ENCODE assay signal across 18 mouse cellular contexts in the genomic region with DNA sequence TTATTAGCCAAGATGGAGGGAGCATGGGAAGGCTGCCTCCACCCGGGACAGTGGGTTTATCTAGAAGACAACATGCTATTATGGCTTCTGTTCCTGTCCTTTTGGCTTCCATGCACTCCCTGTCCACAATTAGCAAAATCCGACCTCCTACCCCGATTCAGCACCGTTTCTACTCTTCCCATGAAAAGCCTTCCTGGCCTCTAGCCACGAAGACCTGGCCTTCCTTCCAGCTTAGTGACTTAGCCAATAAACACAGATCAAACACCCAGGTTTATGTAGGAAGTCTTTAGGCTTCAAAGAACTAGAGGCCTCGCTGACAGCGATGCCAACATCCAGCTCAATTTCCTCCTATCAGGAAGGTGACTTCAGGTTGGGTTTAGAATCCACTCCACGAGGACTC.
"Had no signal": no experiment of that assay in that cellular context is flagged by ENCODE, and none has a peak within 500 bp of the region (broad histone marks: within the 10 kb centered on the region; RNA-seq: fewer than 3 reads in every experiment).

No protein-coding gene starts in this region.

- DNase-seq: kidney, adult 2 months; kidney, postnatal 36 days; layer of hippocampus, postnatal 36 days; liver, embryonic 13.5 days; lung, adult 2 months; lung, postnatal 10 days; lung, postnatal 36 days; right cerebral cortex, postnatal 25 days; spleen, adult 18-20 months had no signal

- H3K27me3 ChIP-seq: liver, embryonic 13.5 days; midbrain, embryonic 13.5 days; neural tube, embryonic 13.5 days; stomach, embryonic 15.5 days had no signal

- H3K4me2 ChIP-seq: kidney, embryonic 15.5 days; liver, embryonic 13.5 days; midbrain, embryonic 13.5 days; neural tube, embryonic 13.5 days; stomach, embryonic 15.5 days had no signal

- H3K36me3 ChIP-seq: kidney, embryonic 15.5 days; liver, embryonic 13.5 days; midbrain, embryonic 10.5 days; midbrain, embryonic 13.5 days; neural tube, embryonic 13.5 days; stomach, embryonic 15.5 days had no signal

- ATAC-seq: midbrain, embryonic 13.5 days; midbrain, embryonic 16.5 days had no signal

- H3K9me3 ChIP-seq: kidney, embryonic 15.5 days; liver, embryonic 13.5 days; midbrain, embryonic 10.5 days; neural tube, embryonic 13.5 days; stomach, embryonic 15.5 days had no signal

- H3K9ac ChIP-seq: kidney, embryonic 15.5 days; liver, embryonic 13.5 days; midbrain, embryonic 13.5 days; neural tube, embryonic 13.5 days; stomach, embryonic 15.5 days had no signal

- H3K4me1 ChIP-seq: liver, embryonic 13.5 days had no signal

- H3K27ac ChIP-seq: kidney, embryonic 15.5 days; left cerebral cortex, adult 2 months; liver, embryonic 13.5 days; midbrain, embryonic 10.5 days; midbrain, embryonic 13.5 days; neural tube, embryonic 13.5 days; stomach, embryonic 15.5 days had no signal

- H3K4me3 ChIP-seq: kidney, embryonic 15.5 days; left cerebral cortex, adult 2 months; liver, embryonic 13.5 days; megakaryocyte, embryonic 14.5 days; midbrain, embryonic 10.5 days; midbrain, embryonic 13.5 days; myocyte; neural tube, embryonic 13.5 days; stomach, embryonic 15.5 days had no signal
